Mouse (Mus musculus): ENCODE results near the gene Gdf1.

DNA sequence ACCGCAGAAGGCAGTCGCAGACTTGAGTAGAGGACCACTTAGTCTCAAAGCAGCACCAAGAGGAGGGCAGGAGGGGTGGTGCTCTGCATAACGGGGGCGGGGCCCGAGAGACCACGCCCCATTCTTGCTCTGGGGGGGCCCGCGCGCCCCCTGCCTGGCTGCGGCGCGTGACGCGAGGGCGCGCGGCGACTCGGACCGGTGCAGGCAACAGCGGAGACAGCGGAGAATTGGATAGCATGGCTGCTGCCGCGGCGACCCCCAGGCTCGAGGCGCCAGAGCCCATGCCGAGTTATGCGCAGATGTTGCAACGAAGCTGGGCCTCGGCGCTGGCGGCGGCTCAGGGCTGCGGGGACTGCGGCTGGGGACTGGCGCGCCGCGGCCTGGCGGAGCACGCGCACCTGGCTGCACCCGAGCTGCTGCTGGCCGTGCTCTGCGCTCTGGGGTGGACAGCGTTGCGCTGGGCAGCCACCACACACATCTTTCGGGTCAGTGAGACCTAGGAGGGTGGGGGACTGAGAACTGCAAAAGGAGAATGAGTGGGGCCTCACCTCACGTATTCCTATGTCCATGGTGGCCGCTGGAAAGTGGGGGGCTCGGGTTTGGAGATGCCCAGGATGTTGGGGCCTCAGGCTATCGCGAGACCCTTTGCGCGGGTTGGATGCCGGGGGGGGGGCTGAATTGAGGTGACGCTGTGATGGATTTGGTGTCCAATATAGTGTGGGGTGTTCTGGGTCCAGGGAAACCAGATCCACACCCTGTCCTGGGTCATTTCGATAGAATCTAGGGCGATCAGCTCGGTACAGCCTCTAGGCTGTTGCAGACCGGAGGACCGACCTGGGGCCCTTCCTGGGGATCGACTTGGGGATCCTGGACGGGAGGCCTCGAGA lies 13.8 kb upstream of the Gdf1 start, which contains the start of gene Cers1:
- no peak for TF ChIP-seq CTCF (conservative IDR thresholded peaks at IDR 0.05; ENCODE audit: low read length)
- no peak for TF ChIP-seq POU5F1 (IDR thresholded peaks at IDR 0.05; ENCODE audit: borderline replicate concordance, low read length)
- TF ChIP-seq NANOG (IDR thresholded peaks at IDR 0.05; ENCODE audit: borderline replicate concordance, low read length): no peak
